Mouse (Mus musculus): ENCODE measurements at regions not wholly inside any gene's neighbourhood (a gene's known extent, or its start where the extent isn't known, plus 50 kb on each side); places are given as distances from the start of the nearest gene placed in this dataset.

DNA sequence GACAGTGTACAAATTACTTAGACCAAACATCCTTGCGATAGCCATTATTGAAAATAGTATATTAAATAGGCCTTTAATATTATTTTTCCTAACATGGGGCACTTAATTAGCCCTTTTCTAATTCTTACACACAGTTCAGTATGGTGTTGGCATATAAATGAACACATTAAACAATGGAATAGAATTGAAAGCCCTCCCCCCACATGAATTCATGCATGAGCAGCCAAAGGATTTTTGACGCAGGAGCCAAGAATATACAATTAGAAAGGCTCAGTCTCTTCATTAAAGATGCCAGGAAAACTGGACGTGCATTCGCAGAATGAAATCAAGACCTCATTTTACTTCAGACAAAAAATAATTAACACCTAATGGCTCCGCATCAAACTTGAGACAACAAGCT lies 172.9 kb upstream of the Phactr1 start:
- DNase-seq (ENCODE audit: low read depth, low spot score) = no peak

DNA sequence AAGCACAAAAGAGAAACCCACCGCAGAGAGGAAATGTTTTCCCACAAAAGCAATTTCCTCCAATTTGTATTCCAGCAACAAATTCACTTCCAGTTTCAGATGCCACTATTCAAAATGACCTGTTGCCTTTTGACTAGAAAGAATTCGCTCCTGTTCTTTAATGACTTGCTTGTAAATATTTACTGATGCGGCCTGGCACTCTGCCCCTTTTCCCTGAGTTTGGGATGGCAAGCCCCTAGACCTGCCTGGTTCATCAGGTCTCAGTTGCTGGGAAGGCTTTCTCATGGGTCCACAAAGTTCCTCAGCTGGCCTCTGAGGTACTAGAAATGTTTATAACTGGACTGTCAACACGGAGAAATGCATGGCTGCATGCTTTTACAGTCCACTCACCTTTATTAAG lies 161.7 kb upstream of the Phactr1 start:
- DNase-seq (ENCODE audit: low read depth, low spot score) = no peak

GRCm38 (mm10) chr13:42522553-42522952 lies 157.9 kb upstream of the Phactr1 start:
- DNase-seq (ENCODE audit: low read depth, low spot score) = no peak

- DNase-seq (ENCODE audit: low read depth, low spot score) = no peak
Measured at GRCm38 (mm10) chr13:42526163-42526562, 154.3 kb upstream of the Phactr1 start.

DNA sequence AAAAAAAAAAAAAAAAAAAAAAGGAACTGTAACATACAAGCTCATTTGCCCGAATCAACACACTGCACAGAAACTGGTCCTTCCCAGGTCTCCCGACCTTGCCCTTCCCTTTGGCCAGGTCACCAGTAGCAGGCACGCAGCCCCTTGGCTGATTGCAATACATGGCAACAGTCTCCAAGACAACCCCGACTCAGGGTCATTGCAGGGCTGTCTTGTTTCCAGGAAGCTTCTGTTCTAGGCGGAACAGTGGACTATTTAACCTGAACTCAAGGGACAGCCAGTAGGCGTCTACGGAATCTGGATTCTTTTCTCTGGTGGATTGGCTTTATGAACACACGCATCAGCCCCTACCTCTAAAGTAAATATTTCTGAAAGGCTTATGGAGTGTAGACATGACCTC lies 153.5 kb upstream of the Phactr1 start:
- no peak for DNase-seq (ENCODE audit: low read depth, low spot score)

GRCm38 (mm10) chr13:42528169-42528568 lies 152.3 kb upstream of the Phactr1 start:
- no peak for DNase-seq (ENCODE audit: low read depth, low spot score)

- DNase-seq (ENCODE audit: low read depth, low spot score) = no peak
Measured at GRCm38 (mm10) chr13:42536501-42537210, 143.8 kb upstream of the Phactr1 start.

- DNase-seq (ENCODE audit: low read depth, low spot score) = no peak
Measured at GRCm38 (mm10) chr13:42538046-42538445, 142.4 kb upstream of the Phactr1 start.

- no peak for DNase-seq (ENCODE audit: low read depth, low spot score)
Measured at GRCm38 (mm10) chr13:42544536-42545094, 135.8 kb upstream of the Phactr1 start.

- no peak for DNase-seq (ENCODE audit: low read depth, low spot score)
Measured at GRCm38 (mm10) chr13:42546389-42546788, 134.0 kb upstream of the Phactr1 start.

- DNase-seq (ENCODE audit: low read depth, low spot score) = no peak
Measured at GRCm38 (mm10) chr13:42546851-42547250, 133.6 kb upstream of the Phactr1 start.

DNA sequence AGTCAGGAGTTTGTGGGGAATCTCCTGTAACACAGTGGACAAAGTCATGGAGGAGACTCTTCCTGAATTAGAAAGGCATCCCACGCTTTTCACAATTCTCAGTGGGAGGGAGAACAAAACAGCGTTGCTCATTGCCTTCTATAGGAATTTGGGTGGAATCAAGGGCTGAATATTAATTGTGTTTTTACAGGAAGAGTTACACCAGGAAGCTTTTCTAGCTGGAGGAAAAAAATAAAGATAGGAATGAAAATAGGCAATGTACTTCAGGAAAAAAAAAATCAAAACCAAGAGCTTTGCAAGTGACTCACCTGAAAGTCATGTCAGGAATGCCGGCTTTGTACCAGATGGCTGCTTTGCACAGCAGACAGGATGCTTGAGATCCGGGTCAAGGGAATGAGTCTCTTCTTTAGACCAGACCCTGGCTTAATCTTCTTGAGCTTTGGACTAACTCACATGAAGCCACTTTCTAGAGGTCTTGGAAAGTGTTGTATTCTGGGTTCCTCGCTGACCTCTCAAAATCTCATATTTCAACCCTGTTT lies 131.3 kb upstream of the Phactr1 start:
- DNase-seq (ENCODE audit: low read depth, low spot score) = no peak

DNA sequence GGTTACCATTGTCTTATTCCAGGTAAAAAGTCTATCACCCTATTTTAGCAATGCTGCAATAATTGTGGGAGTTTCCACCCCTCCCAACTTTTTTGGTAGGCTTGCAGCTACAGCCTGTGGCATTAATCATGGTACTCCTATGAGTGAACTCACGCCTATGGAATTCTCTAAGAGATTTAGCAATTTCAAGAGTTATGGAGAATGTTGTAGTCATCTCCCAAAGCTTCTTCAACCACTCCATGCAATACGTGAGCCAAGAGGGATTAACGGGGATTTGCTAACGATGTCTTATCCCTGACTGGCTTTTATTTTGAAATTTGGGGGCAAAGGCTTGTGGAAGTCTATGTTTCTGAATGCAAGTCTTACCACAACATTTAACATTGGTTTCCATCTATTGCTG lies 125.5 kb upstream of the Phactr1 start:
- DNase-seq (ENCODE audit: low read depth, low spot score) = no peak

DNA sequence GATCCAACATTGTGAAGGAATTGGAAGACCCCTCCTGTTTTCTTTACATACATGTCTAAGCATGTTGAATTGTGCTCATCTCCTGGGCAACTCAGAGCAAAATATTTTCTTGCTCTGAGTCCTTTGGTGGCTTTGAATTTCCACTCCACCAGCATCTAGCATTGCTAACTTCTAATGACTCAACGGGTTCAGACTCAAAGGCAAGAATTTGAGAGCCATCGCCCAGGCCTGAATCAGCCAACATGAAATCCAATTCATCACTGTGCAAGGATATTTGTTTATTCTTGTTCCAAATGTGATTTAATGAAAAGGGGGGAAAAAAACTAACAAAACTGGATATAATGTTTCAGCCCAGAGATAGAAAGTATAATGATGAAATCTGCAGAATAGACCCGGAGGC lies 121.9 kb upstream of the Phactr1 start:
- DNase-seq (ENCODE audit: low read depth, low spot score) = no peak

GRCm38 (mm10) chr13:42561446-42561845 lies 119.0 kb upstream of the Phactr1 start:
- no peak for DNase-seq (ENCODE audit: low read depth, low spot score)

GRCm38 (mm10) chr13:42565291-42566058 lies 114.9 kb upstream of the Phactr1 start:
- no peak for DNase-seq (ENCODE audit: low read depth, low spot score)

- DNase-seq (ENCODE audit: low read depth, low spot score) = no peak
Measured at GRCm38 (mm10) chr13:42570600-42571348, 109.6 kb upstream of the Phactr1 start.

DNA sequence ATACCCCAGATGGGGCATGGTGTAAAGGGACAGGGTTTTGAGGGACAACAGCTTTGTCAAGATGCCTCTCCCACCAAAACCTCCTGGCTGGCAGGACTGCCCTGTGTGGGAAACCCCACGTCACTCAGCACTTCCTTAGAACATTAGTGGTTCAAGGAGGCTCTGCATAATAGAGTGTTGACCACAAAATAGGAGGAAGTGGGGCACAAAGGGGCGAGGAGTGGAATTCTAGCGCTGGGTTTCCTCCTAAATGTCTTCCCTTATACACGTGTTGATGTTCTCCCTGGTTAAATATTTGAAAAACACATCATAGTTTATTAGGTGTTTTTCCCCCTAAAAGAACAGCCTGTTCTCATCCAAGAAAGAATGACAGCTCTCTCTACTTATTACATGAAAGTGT lies 106.2 kb upstream of the Phactr1 start:
- no peak for DNase-seq (ENCODE audit: low read depth, low spot score)

DNA sequence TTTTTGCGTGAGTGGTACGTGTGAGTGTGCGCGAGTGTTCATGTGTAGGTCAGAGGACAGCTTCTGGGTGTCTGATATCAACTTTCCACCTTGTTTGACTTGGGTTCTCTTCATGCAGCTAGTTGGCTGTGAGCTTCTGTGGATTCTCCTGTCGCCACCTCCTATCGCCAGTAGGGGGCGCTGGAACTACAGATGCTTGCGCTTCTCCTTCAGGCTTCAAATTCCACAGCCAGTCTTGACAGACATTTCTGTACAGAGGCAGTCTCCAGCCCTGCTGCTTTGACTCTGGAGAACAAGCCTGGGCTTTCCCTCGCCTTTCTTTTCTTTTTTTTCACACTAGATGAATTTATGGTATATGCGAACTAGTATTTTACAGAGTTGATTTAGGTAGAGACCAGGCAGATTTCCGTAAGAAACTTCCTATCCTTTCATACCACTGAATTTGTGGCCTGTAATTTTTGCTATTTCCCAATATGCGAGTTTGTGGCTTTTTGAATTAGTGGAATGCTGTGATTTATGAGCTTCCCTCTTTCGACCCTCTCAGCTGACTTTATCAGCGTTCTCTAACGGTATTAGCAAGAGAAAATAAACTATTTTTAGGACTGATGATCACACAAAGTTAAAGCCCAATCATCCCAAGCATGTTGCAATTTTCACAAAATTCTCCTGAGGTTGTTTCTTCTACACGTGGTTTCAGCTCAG lies 104.5 kb upstream of the Phactr1 start:
- peak; percentile 13 for DNase-seq (ENCODE audit: low read depth, low spot score)

DNA sequence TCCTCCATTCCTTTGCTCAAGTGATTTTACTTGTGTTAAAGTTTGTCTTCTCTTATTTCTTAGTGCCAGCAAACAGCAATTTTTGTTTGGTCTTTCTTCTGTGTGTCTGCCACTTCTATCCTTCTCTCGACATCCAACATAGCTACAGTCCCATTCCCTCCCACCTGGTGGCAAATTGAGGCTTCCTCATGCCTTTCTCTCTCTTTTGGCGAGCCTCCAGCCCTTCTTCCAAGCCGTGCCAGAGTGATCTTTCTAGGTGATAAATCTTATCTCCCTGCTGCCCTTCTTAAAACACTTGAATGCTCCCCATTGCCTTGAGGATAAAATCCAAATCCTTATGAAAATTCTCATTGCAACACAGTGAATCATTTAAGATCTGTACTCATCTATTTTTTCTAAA lies 101.0 kb upstream of the Phactr1 start:
- no peak for DNase-seq (ENCODE audit: low read depth, low spot score)

- DNase-seq (ENCODE audit: low read depth, low spot score) = no peak
Measured at GRCm38 (mm10) chr13:42589136-42589535, 91.3 kb upstream of the Phactr1 start.
